23 mouse cellular contexts compared by ENCODE assay signal in the genomic region with DNA sequence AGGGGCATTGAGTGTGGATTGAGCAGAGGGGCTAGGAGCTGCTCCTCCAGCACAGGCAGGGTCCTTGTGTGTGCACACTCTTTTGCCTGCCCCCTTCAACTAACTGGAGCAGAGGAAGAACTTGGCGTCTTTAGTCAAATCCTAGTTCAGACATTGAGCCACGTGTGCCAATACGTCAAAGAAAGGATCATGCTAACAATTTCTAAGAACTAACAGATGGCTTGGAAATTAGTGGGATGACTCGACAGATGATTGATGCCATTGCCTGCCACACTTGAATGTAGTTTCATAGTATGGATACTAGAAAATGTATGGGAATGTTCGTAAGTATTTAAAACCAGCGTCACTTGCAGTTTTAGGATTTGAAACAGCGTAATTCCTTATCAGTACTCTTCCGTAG.
"Had no signal": no experiment of that assay in that cellular context is flagged by ENCODE, and none has a peak within 500 bp of the region (broad histone marks: within the 10 kb centered on the region; RNA-seq: fewer than 3 reads in every experiment).

No protein-coding gene starts in this region.

- H3K4me2 ChIP-seq: heart, embryonic 12.5 days; hindbrain, embryonic 13.5 days; hindbrain, embryonic 15.5 days; kidney, embryonic 15.5 days; limb, embryonic 13.5 days; limb, embryonic 15.5 days; liver, embryonic 12.5 days had no signal

- H3K9me3 ChIP-seq: heart, embryonic 12.5 days; hindbrain, embryonic 13.5 days; hindbrain, embryonic 15.5 days; kidney, embryonic 15.5 days; limb, embryonic 13.5 days; limb, embryonic 15.5 days; liver, embryonic 12.5 days had no signal

- H3K27me3 ChIP-seq: heart, embryonic 12.5 days; hindbrain, embryonic 13.5 days; hindbrain, embryonic 15.5 days; kidney, embryonic 15.5 days; limb, embryonic 13.5 days; limb, embryonic 15.5 days; liver, embryonic 12.5 days had no signal

- ATAC-seq: hindbrain, postnatal 0 days; intestine, embryonic 16.5 days; liver, embryonic 12.5 days had no signal

- H3K4me3 ChIP-seq: heart, embryonic 12.5 days; hindbrain, embryonic 13.5 days; hindbrain, embryonic 15.5 days; kidney, embryonic 15.5 days; limb, embryonic 13.5 days; limb, embryonic 15.5 days; liver, embryonic 12.5 days had no signal

- H3K36me3 ChIP-seq: heart, embryonic 12.5 days; hindbrain, embryonic 13.5 days; hindbrain, embryonic 15.5 days; limb, embryonic 13.5 days; limb, embryonic 15.5 days; liver, embryonic 12.5 days had no signal

- H3K9ac ChIP-seq: heart, embryonic 12.5 days; hindbrain, embryonic 13.5 days; hindbrain, embryonic 15.5 days; kidney, embryonic 15.5 days; limb, embryonic 13.5 days; limb, embryonic 15.5 days; liver, embryonic 12.5 days; liver, embryonic 14.5 days had no signal

- H3K4me1 ChIP-seq: liver, embryonic 12.5 days had no signal

- H3K27ac ChIP-seq: hindbrain, embryonic 13.5 days; hindbrain, embryonic 15.5 days; hindbrain, postnatal 0 days; kidney, embryonic 15.5 days; kidney, postnatal 0 days; limb, embryonic 13.5 days; liver, embryonic 12.5 days; liver, embryonic 14.5 days had no signal

- DNase-seq: gastrocnemius, postnatal 14 days; gastrocnemius, postnatal 36 days; heart, adult 18-20 months; heart, postnatal 10 days; kidney, adult 11 months; kidney, adult 2 months; kidney, adult 9 months; kidney, postnatal 14 days; kidney, postnatal 36 days; layer of hippocampus, adult 9-11 months; layer of hippocampus, postnatal 36 days; left cerebral cortex, postnatal 4 days had no signal
